13 mouse cellular contexts compared by ENCODE assay signal in genomic region chr3:29134509-29134908, GRCm38 (mm10). TPM values are rescaled to one million over a fixed set of nuclear protein-coding genes. Genes with fewer than 3 reads are reported as not detected.
DNase-seq lines count a peak whose midpoint lies in the region; ATAC-seq lines count a peak whose summit lies in the region.
"Had no signal": no experiment of that assay in that cellular context is flagged by ENCODE, and none has a peak within 500 bp of the region (broad histone marks: within the 10 kb centered on the region; RNA-seq: fewer than 3 reads in every experiment).

No protein-coding gene starts in this region.

- DNase-seq in embryo, embryonic 10.5 days (ENCODE audit: low spot score), result peak; percentile 21
- no peak for DNase-seq in embryo, embryonic 10 days (ENCODE audit: low spot score)
- no peak for DNase-seq in kidney, postnatal 14 days
- no peak for DNase-seq in right cerebral cortex, postnatal 4 days
- DNase-seq in ovary, postnatal 10 days (ENCODE audit: low spot score), result no peak
- DNase-seq: kidney, postnatal 25 days; thymus, postnatal 25 days had no signal

- no peaks in the 10 kb centered on the region for H3K27me3 ChIP-seq in kidney, embryonic 16.5 days (ENCODE audit: insufficient read depth, low read length)
- H3K27me3 ChIP-seq in hindbrain, embryonic 13.5 days, result no peaks in the 10 kb centered on the region
- no peaks in the 10 kb centered on the region for H3K27me3 ChIP-seq in midbrain, embryonic 12.5 days
- H3K27me3 ChIP-seq: heart, embryonic 15.5 days; megakaryocyte, embryonic 14.5 days had no signal

- H3K27ac ChIP-seq in kidney, embryonic 16.5 days (ENCODE audit: low read length), result no peak overlapping the region
- H3K27ac ChIP-seq in hindbrain, embryonic 13.5 days, result no peak overlapping the region; the same call in 1 of the 2 replicates
- peak overlapping the region; percentile 39 for H3K27ac ChIP-seq in midbrain, embryonic 12.5 days (replicated peaks)
- H3K27ac ChIP-seq: heart, embryonic 15.5 days had no signal

- H3K4me2 ChIP-seq in kidney, embryonic 16.5 days (replicated peaks; ENCODE audit: low read depth, low read length), result peak overlapping the region; percentile 39
- H3K4me2 ChIP-seq in hindbrain, embryonic 13.5 days, result peak overlapping the region; percentile 36
- peak overlapping the region; percentile 29 for H3K4me2 ChIP-seq in midbrain, embryonic 12.5 days (replicated peaks)
- H3K4me2 ChIP-seq: heart, embryonic 15.5 days had no signal

- no peak overlapping the region for H3K9ac ChIP-seq in kidney, embryonic 16.5 days (replicated peaks; ENCODE audit: low read length)
- no peak overlapping the region for H3K9ac ChIP-seq in hindbrain, embryonic 13.5 days
- H3K9ac ChIP-seq in midbrain, embryonic 12.5 days (replicated peaks), result no peak overlapping the region
- H3K9ac ChIP-seq: heart, embryonic 15.5 days had no signal

- no peaks in the 10 kb centered on the region for H3K9me3 ChIP-seq in kidney, embryonic 16.5 days (ENCODE audit: low read length)
- no peaks in the 10 kb centered on the region for H3K9me3 ChIP-seq in hindbrain, embryonic 13.5 days
- H3K9me3 ChIP-seq in midbrain, embryonic 12.5 days, result no peaks in the 10 kb centered on the region
- H3K9me3 ChIP-seq: heart, embryonic 15.5 days had no signal

- ATAC-seq in kidney, embryonic 16.5 days (ENCODE audit: low FRiP score, low TSS enrichment), result no peak
- ATAC-seq in hindbrain, embryonic 13.5 days (ENCODE audit: low FRiP score), result no peak
- ATAC-seq in midbrain, embryonic 12.5 days (ENCODE audit: low FRiP score, low read depth), result no peak
- ATAC-seq: activated CD4-positive, CD25-positive, alpha-beta regulatory T cell, adult 4 months had no signal

- H3K4me3 ChIP-seq in kidney, embryonic 16.5 days (ENCODE audit: low read length), result 0 out of 2 replicates have a peak overlapping the region, but pooled peaks have one; percentile 7
- H3K4me3 ChIP-seq in hindbrain, embryonic 13.5 days, result no peak overlapping the region; the same call in 1 of the 2 replicates
- no peak overlapping the region for H3K4me3 ChIP-seq in midbrain, embryonic 12.5 days
- H3K4me3 ChIP-seq: heart, embryonic 15.5 days; megakaryocyte, embryonic 14.5 days had no signal

- WGBS in kidney, embryonic 16.5 days, result 34% methylated on average over 11 of the region's 11 CpGs
- WGBS in hindbrain, embryonic 13.5 days, result 37% methylated on average over 11 of the region's 11 CpGs
- WGBS in midbrain, embryonic 12.5 days, result 42% methylated on average over 11 of the region's 11 CpGs

- H3K36me3 ChIP-seq in kidney, embryonic 16.5 days (ENCODE audit: insufficient read depth, low read length), result no peaks in the 10 kb centered on the region
- no peaks in the 10 kb centered on the region for H3K36me3 ChIP-seq in hindbrain, embryonic 13.5 days
- H3K36me3 ChIP-seq in midbrain, embryonic 12.5 days, result no peaks in the 10 kb centered on the region
- H3K36me3 ChIP-seq: heart, embryonic 15.5 days had no signal

- H3K4me1 ChIP-seq in kidney, embryonic 16.5 days (ENCODE audit: insufficient read depth, low read length), result peaks cover 4% of the 10 kb centered on the region; the same call in 1 of the 2 replicates
- peaks cover 36% of the 10 kb centered on the region for H3K4me1 ChIP-seq in hindbrain, embryonic 13.5 days (replicated peaks)
- H3K4me1 ChIP-seq in midbrain, embryonic 12.5 days, result peaks cover 35% of the 10 kb centered on the region
- H3K4me1 ChIP-seq: heart, embryonic 15.5 days; megakaryocyte, embryonic 14.5 days had no signal

RNA-seq across cellular contexts. Expression of gene Egfem1, which starts 52.7 kb away (rescaled TPM):
- polyA plus RNA-seq in kidney, embryonic 16.5 days (2015; fragmentation: Nextera tagmentation; extraction: Ambion mirVana), result 1.4 TPM in 2 replicates
- 5.1 and 7.0 TPM in 2 replicates for polyA plus RNA-seq in hindbrain, embryonic 13.5 days (2015; fragmentation: Nextera tagmentation; extraction: Ambion mirVana)
- polyA plus RNA-seq in midbrain, embryonic 12.5 days (2016; fragmentation: Nextera tagmentation; extraction: Ambion mirVana), result 16.9 and 21.4 TPM in 2 replicates
- polyA plus RNA-seq: activated CD4-positive, CD25-positive, alpha-beta regulatory T cell, adult 4 months had no signal
